Comparison of ENCODE assay signal across 20 mouse cellular contexts in genomic region chr10:17529851-17530509, GRCm38 (mm10).
"Had no signal": no experiment of that assay in that cellular context is flagged by ENCODE, and none has a peak within 500 bp of the region (broad histone marks: within the 10 kb centered on the region; RNA-seq: fewer than 3 reads in every experiment).

No protein-coding gene starts in this region.

- H3K36me3 ChIP-seq: lung, embryonic 15.5 days; midbrain, embryonic 13.5 days; neural tube, embryonic 13.5 days; neural tube, embryonic 15.5 days had no signal

- H3K27me3 ChIP-seq: lung, embryonic 15.5 days; megakaryocyte, embryonic 14.5 days; midbrain, embryonic 13.5 days; neural tube, embryonic 13.5 days; neural tube, embryonic 15.5 days had no signal

- H3K9ac ChIP-seq: lung, embryonic 15.5 days; midbrain, embryonic 13.5 days; neural tube, embryonic 13.5 days; neural tube, embryonic 15.5 days had no signal

- H3K9me3 ChIP-seq: lung, embryonic 15.5 days; megakaryocyte, embryonic 14.5 days; midbrain, embryonic 13.5 days; neural tube, embryonic 13.5 days; neural tube, embryonic 15.5 days had no signal

- H3K4me1 ChIP-seq: midbrain, embryonic 13.5 days; neural tube, embryonic 15.5 days had no signal

- ATAC-seq: midbrain, embryonic 13.5 days; midbrain, embryonic 16.5 days had no signal

- H3K4me2 ChIP-seq: lung, embryonic 15.5 days; midbrain, embryonic 11.5 days; midbrain, embryonic 13.5 days; neural tube, embryonic 13.5 days; neural tube, embryonic 15.5 days had no signal

- DNase-seq: lung, adult 2 months; lung, postnatal 14 days; lung, postnatal 36 days; retina, postnatal 1 day; right cerebral cortex, adult 18-20 months; right cerebral cortex, postnatal 25 days; right cerebral cortex, postnatal 4 days; spleen, adult 18-20 months; thymus, adult 2 months; thymus, postnatal 25 days; thymus, postnatal 4 days had no signal

- H3K4me3 ChIP-seq: lung, embryonic 15.5 days; megakaryocyte, embryonic 14.5 days; midbrain, embryonic 13.5 days; myocyte; neural tube, embryonic 13.5 days; neural tube, embryonic 15.5 days had no signal

- H3K27ac ChIP-seq: lung, embryonic 15.5 days; macrophage; midbrain, embryonic 13.5 days; neural tube, embryonic 13.5 days; neural tube, embryonic 15.5 days had no signal
